Mouse (Mus musculus): ENCODE results near the gene Frmd4b.

GRCm38 (mm10) chr6:97576096-97576495 is 41.2 kb downstream of the Frmd4b start:
- TF ChIP-seq CTCF (IDR thresholded peaks at IDR 0.05; ENCODE audit: insufficient read depth, low read length) (no peak), POLR2A (IDR thresholded peaks at IDR 0.05; ENCODE audit: borderline replicate concordance, extremely low read depth, low read depth, low read length) (no peak)
